Mouse (Mus musculus) liver, postnatal 0 days (tissue): ENCODE data around the gene Spsb1. TPM values are rescaled to one million over a fixed set of nuclear protein-coding genes. Genes with fewer than 3 reads are reported as not detected.

Experiments
- ATAC-seq: fragments of 200-750 bp; cut with Nextera tagmentation; 2 replicates; pipeline ENCODE4 v1.8.0; 2017; ENCODE audit warnings: mild to moderate bottlenecking, moderate library complexity
- DNase-seq: peaks from one replicate; pipeline ENCODE4 v3.0.0-alpha.2; 2016
- H3K27ac ChIP-seq: fragments of 300-500 bp; sonication (generic); 2 replicates; pipeline ENCODE4 v1.5.1; 2014; ENCODE audit warnings: antibody characterized with exemption, moderate library complexity, mild to moderate bottlenecking, low read depth
- H3K27me3 ChIP-seq: fragments of 300-500 bp; sonication (generic); 2 replicates; pipeline ENCODE4 v1.6.1; 2014; ENCODE audit warnings: low read length, control low read depth, mixed read lengths; ENCODE audit not compliant: insufficient read depth
- H3K36me3 ChIP-seq: fragments of 300-500 bp; sonication (generic); replicated peaks from 2 replicates; pipeline ENCODE4 v1.6.1; 2014; ENCODE audit warnings: mild to moderate bottlenecking, control low read depth, low read length, moderate library complexity, mixed read lengths; ENCODE audit not compliant: insufficient read depth
- H3K4me1 ChIP-seq: fragments of 300-500 bp; sonication (generic); 2 replicates; pipeline ENCODE4 v1.6.1; 2014; ENCODE audit warnings: antibody characterized with exemption, mild to moderate bottlenecking, control low read depth; ENCODE audit not compliant: insufficient read depth
- H3K4me2 ChIP-seq: fragments of 300-500 bp; sonication (generic); 2 replicates; pipeline ENCODE4 v1.6.1; 2014; ENCODE audit warnings: low read depth, mild to moderate bottlenecking, low read length, moderate library complexity, mixed read lengths
- H3K4me3 ChIP-seq: fragments of 300-500 bp; sonication (generic); 2 replicates; pipeline ENCODE4 v1.5.1; 2014; ENCODE audit warnings: low read depth, low read length
- H3K9ac ChIP-seq: fragments of 300-500 bp; sonication (generic); replicated peaks from 2 replicates; pipeline ENCODE4 v1.6.1; 2014; ENCODE audit warnings: mild to moderate bottlenecking, moderate library complexity
- H3K9me3 ChIP-seq: fragments of 300-500 bp; sonication (generic); 2 replicates; pipeline ENCODE4 v1.6.1; 2016; ENCODE audit warnings: mild to moderate bottlenecking, control low read depth, low read length, mixed read lengths
- CTCF ChIP-seq: sonication (generic); IDR thresholded peaks from 2 replicates; pipeline ENCODE4 v1.5.1; 2016; ENCODE audit warnings: antibody characterized with exemption, low read depth
- EP300 ChIP-seq: IDR thresholded peaks from 2 replicates; pipeline ENCODE4 v1.6.1; 2016; ENCODE audit warnings: antibody characterized with exemption, low read depth, mild to moderate bottlenecking
- WGBS: fragments of 180-500 bp; shearing (Covaris S2); extraction: QIAGEN DNeasy Blood & Tissue Kit; methylation state at CpG from one replicate; pipeline ENCODE4 v1.1.7; 2014; ENCODE audit not compliant: insufficient replicate concordance; 5-methylcytosine and 5-hydroxymethylcytosine counted together
- polyA plus RNA-seq: library from polyadenylated mRNA; unstranded; fragments of >200 nt; fragmentation: Nextera tagmentation; extraction: Ambion mirVana; gene quantifications from 2 replicates; pipeline ENCODE4 v1.2.1, GENCODE M21; 2015

The Spsb1 gene
- polyA plus RNA-seq, 1 experiment from 2014 or later, result 1.7 TPM

DNA sequence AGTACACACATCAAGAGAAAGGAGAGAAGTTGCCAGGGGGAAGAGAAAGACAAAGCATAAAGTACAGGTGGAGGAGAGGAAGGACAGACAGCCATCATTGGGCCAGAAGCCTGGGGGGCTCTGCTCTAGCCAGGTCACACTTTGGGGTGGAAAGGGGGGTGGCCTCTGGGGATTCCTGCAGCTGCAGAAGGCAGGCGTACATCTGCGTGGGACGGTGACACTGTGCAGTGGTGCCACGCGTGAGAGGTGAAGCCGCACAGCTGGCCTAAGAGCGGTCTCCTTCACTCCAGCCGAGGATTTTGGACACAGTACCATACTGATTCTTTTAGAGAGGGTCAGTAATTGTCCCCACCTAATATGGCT is 37.8 kb upstream of the Spsb1 start:
- WGBS, result 90% methylated on average over 8 of the region's 8 CpGs
- no peak for ATAC-seq
- no peak for DNase-seq
- Histone ChIP-seq H3K27ac (peak overlapping the region; percentile 86), H3K4me3 (no peak overlapping the region), H3K36me3 (peaks cover 27% of the 10 kb centered on the region), H3K4me2 (no peak overlapping the region), H3K9me3 (no peaks in the 10 kb centered on the region), H3K9ac (no peak overlapping the region; the same call in 1 of the 2 replicates), H3K4me1 (peaks cover 57% of the 10 kb centered on the region), H3K27me3 (no peaks in the 10 kb centered on the region)
- TF ChIP-seq CTCF (no peak), EP300 (no peak)

DNA sequence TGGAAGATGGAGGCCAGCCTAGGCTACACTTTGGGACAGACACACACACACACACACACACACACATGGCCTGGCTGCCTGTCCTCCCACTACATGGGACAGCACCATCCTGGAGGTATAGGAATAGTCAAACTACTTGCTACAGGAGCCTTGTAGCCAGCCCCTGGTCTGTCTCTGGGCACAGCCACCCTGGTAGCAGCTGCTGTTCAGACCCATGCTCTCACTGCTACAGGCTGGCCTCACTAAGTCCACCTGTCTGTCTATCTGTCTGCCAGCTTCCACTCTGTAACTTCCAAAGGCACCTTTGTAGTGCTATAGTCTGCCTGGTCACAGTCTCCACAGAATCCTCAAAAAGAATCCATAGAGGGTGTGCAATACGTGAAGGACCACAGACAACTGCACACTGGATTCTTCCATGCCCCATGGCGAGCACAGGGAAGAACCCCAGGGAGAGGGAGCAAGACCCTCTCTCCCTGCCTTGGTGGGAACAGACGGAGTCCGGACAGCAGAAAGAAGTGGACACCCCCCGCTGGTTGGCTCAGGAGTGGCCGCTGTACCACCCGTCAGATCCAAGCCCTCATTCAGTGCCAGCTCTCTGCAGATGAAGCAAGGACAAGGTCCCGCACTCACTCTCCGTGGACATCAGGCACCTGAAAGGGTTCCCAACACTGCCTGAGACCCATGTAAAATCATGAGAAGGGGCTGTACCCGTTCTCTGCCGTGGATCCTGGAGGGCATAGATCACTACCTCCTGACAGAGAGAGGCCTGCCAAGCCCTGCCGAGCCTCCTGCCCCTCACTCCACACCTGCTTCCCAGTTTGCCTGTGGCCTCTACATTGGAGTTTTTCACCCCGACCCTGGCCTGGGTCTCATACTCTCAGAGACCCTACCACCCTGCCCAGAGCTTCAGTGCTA is 37.2 kb upstream of the Spsb1 start:
- WGBS, result 77% methylated on average over 13 of the region's 13 CpGs
- Histone ChIP-seq H3K27me3 (no peaks in the 10 kb centered on the region), H3K4me2 (no peak overlapping the region), H3K36me3 (peaks cover 30% of the 10 kb centered on the region), H3K27ac (peak overlapping the region; percentile 86), H3K9ac (no peak overlapping the region; the same call in 1 of the 2 replicates), H3K9me3 (no peaks in the 10 kb centered on the region), H3K4me1 (peaks cover 63% of the 10 kb centered on the region), H3K4me3 (no peak overlapping the region)
- DNase-seq (no peak), ATAC-seq (no peak)
- TF ChIP-seq CTCF (no peak), EP300 (no peak)

DNA sequence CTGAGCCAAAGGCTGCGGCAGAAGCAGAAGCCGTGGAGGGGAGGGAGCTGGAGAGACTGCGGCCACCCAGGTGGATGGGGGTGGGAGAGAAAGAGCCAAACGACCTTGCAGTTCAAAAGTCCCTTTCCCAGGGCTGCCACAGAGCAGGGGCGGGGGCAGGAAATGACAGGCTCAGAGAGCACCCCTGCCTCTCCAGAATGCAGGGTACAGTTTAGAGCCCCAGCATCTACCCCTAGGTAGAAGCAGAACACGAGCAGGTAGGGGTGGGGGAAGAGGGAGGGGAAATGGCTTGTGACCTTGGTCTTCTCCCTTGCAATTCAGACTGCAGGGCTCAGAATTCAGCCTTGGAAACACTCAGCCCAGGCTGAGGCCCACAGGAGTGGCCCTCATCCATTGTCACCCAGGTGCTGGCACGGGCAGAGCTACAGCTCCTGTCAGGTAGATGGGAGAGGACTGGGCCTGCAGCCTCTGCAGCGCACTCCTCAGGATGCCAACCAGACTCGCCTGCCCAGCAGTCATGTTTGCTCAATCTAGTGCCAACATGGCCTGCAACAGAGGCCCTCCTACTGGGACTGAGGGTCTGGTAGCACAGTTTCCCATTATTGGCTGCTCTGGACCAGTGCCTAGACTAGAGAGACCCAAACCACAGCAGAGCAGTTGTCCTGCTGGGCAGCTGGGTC is 36.3 kb upstream of the Spsb1 start:
- TF ChIP-seq CTCF (no peak), EP300 (no peak)
- Histone ChIP-seq H3K4me2 (peak overlapping the region; percentile 29), H3K4me3 (no peak overlapping the region), H3K27ac (peak overlapping the region; percentile 86), H3K36me3 (peaks cover 37% of the 10 kb centered on the region), H3K9ac (no peak overlapping the region; the same call in 1 of the 2 replicates), H3K4me1 (peaks cover 57% of the 10 kb centered on the region), H3K27me3 (no peaks in the 10 kb centered on the region), H3K9me3 (no peaks in the 10 kb centered on the region)
- 32% methylated on average over 9 of the region's 9 CpGs for WGBS
- ATAC-seq, result peak; percentile 16; the same call in 1 of the 2 replicates
- no peak for DNase-seq

DNA sequence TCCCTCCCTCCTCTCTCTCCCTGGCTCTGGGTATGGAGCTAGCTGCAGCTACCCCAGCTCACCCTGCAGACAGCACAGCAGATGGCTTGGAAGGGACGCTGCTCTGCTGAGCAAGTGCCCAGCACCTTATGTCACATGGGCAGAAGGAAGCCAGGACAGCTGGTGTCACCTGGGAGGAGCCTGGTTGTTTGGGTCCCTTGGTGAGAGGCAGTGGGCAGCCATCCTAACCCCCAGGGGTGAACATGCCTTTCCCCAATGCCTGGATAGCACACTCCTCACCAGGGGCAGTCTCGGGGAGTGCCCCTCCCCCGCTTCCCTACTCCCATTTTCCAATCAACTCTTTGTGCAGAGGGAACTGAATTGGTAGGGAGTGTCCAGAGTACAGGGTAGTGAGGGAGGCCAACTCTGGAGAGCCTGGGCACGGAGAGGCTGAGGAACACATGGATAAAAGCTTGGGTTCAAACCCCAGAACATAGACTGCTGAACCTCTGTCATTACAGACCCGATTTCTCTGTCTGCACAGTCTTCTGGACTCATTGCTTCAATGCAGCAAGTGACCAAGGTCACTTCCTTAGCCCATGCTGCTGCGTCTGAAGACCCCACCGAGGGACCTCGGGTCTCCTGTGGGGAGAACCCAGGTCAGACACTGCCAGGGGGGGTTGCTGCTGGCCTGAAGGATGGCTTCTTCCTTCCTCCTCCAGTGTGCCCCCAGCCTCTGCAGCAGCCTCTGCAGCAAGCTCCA is 35.5 kb upstream of the Spsb1 start:
- Histone ChIP-seq H3K9me3 (no peaks in the 10 kb centered on the region), H3K4me3 (no peak overlapping the region), H3K36me3 (peaks cover 35% of the 10 kb centered on the region), H3K27ac (peak overlapping the region; percentile 86), H3K27me3 (no peaks in the 10 kb centered on the region), H3K4me1 (peaks cover 51% of the 10 kb centered on the region), H3K9ac (no peak overlapping the region; the same call in 1 of the 2 replicates), H3K4me2 (peak overlapping the region; percentile 29)
- WGBS, result 29% methylated on average over 8 of the region's 8 CpGs
- ATAC-seq, result peak; percentile 15
- no peak for TF ChIP-seq CTCF
- TF ChIP-seq EP300, result no peak
- DNase-seq, result no peak

GRCm38 (mm10) chr4:149988931-149989556 is 34.2 kb upstream of the Spsb1 start:
- 4% methylated on average over 21 of the region's 21 CpGs for WGBS
- Histone ChIP-seq H3K27ac (peak overlapping the region; percentile 86), H3K9ac (peak overlapping the region; percentile 23; the same call in 1 of the 2 replicates), H3K4me2 (peak overlapping the region; percentile 58), H3K4me3 (0 out of 2 replicates have a peak overlapping the region, but pooled peaks have one; percentile 0), H3K4me1 (peaks cover 47% of the 10 kb centered on the region), H3K27me3 (no peaks in the 10 kb centered on the region), H3K36me3 (peaks cover 37% of the 10 kb centered on the region), H3K9me3 (no peaks in the 10 kb centered on the region)
- ATAC-seq, result peak; percentile 91
- DNase-seq, result peak; percentile 91
- TF ChIP-seq CTCF (no peak), EP300 (peak; percentile 87)
